Mouse (Mus musculus): ENCODE measurements at regions not wholly inside any gene's neighbourhood (a gene's known extent, or its start where the extent isn't known, plus 50 kb on each side); places are given as distances from the start of the nearest gene placed in this dataset.

DNA sequence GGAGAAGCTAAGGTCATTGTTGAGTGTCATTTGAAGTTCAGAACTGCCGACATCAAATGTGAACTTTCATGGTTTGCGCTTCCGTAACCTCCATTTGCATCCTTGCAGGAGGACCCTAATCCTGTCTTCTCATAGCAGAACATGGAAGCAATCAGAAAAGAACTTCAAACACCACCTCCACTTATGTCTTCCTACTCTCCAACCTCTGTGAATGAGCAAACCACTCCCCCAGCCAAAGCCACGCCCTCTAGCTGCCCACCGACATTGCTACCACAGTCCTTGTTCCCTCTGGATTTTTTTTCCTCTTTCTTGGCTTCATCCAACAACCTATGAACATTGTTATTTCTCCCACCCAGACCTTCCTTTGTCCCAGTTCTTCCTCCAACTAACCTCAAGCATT lies 149.9 kb downstream of the Kdr start:
- ATAC-seq (ENCODE audit: insufficient number of reproducible peaks, low FRiP score, low TSS enrichment, low read depth) = no peak
- WGBS = 88% methylated on average over 5 of the region's 5 CpGs

DNA sequence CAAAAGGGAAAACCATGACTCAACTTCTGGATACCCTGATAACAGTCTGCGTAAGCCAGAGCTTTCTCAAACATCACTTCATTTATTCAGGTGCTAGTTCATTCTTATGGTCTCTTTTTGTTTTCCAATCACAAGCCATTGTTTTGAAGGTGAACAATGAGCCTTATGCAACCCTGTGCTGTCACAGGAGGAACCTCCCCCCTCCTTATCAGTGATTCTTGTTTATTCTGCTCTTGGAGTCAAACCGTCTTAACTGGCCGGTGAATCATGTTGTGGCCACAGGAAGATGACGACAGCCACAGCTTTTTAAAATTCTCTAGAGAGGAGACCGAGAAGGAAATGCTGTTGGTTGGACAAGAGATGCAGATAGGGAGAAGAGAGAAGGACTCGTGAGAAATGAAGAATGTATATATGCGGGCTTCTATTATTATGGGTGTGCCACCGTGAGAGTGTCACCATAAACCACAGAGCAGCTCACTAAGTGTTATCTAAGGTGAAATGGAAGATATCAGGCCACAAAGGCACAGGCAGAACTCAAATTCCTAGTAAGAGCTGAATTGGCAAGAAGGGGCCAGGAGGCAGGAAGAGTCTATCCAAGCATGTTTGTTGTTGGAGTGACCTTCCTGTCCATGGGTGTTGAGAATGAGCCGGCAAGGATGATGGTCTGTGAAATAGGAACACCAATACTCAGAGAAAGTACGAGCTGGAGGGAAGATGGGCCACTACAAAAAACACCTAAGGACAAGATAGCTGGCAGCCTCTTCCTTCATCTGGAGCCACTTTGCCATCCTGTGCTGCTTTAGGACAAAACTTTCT lies 151.8 kb downstream of the Kdr start:
- ATAC-seq (ENCODE audit: insufficient number of reproducible peaks, low FRiP score, low TSS enrichment, low read depth) = no peak
- H3K27me3 ChIP-seq = no peaks in the 10 kb centered on the region
- H3K4me2 ChIP-seq (replicated peaks) = no peak overlapping the region
- no peaks in the 10 kb centered on the region for H3K9me3 ChIP-seq (replicated peaks)
- H3K9ac ChIP-seq = no peak overlapping the region
- no peak overlapping the region for H3K27ac ChIP-seq (replicated peaks)
- no peak overlapping the region for H3K4me3 ChIP-seq (replicated peaks)
- no peaks in the 10 kb centered on the region for H3K36me3 ChIP-seq
- 77% methylated on average over 10 of the region's 10 CpGs for WGBS
- no peaks in the 10 kb centered on the region for H3K4me1 ChIP-seq

More for the DNA sequence above, 149.9 kb downstream of the Kdr start:
- Histone ChIP-seq H3K9me3 (replicated peaks) (no peaks in the 10 kb centered on the region), H3K4me3 (replicated peaks) (no peak overlapping the region), H3K4me1 (no peaks in the 10 kb centered on the region), H3K27me3 (no peaks in the 10 kb centered on the region), H3K36me3 (no peaks in the 10 kb centered on the region), H3K9ac (no peak overlapping the region), H3K27ac (replicated peaks) (no peak overlapping the region), H3K4me2 (replicated peaks) (no peak overlapping the region)

DNA sequence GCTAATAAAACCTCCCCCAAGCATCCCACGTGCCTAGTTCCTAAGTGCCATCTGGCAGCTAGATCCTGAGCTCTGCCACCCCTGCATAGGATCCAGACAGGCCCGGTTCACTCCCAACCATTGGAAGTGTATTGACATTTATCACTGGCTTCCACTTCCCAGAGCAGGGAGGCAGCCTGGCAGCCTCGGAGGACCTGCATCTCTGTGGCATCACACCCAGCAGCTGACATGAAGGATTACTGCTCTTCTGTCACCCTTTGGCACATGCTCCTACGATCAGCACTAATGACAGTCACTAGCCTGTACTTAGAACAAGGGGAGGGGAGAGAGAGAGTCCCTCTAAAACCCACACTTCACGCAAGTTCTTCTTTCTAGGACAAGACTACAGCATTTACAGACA lies 152.7 kb downstream of the Kdr start:
- Histone ChIP-seq H3K4me1 (no peaks in the 10 kb centered on the region), H3K4me3 (replicated peaks) (no peak overlapping the region), H3K27me3 (no peaks in the 10 kb centered on the region), H3K27ac (replicated peaks) (no peak overlapping the region), H3K9me3 (replicated peaks) (no peaks in the 10 kb centered on the region), H3K4me2 (replicated peaks) (no peak overlapping the region), H3K9ac (no peak overlapping the region), H3K36me3 (no peaks in the 10 kb centered on the region)
- WGBS = 68% methylated on average over 5 of the region's 5 CpGs
- ATAC-seq (ENCODE audit: insufficient number of reproducible peaks, low FRiP score, low TSS enrichment, low read depth) = no peak

DNA sequence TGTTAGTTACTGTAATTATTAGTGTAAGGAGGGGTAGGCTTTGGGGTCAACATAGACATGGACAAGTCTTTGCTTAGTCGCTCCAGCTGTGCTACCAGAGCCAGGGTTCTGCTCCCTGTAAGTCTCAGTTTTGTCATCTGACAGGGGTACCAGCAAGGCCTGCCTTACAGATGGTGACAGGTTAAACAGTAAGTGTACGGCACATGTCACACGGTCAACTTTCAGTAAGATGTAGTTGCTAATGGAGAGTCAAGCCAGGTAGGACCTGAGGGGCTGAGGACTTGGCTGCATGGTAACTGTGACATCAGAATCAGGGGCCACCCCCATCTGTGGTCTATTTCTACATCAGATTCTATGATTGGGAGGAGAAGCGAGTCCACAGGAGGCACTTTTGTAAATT lies 153.6 kb downstream of the Kdr start:
- no peak for ATAC-seq (ENCODE audit: insufficient number of reproducible peaks, low FRiP score, low TSS enrichment, low read depth)

DNA sequence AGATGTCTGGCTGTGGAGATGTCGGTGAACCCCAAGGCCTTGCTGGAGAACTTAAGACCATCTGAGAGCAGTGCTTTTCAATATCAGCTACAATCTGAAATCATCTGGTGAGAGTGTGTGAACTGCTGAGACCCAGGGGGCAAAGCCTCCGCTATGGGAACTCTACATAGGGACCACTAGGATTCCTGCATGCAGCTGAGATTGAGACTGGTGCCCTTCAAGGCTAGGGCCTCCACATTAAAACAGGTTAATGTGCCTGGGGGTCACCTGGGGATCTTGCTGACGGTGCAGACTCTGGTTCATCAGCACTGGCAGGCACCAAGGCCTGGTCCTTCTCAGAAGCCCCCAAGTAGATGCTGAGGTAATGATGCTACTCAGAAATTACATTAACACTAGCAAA lies 154.6 kb downstream of the Kdr start:
- H3K36me3 ChIP-seq = no peaks in the 10 kb centered on the region
- ATAC-seq (ENCODE audit: insufficient number of reproducible peaks, low FRiP score, low TSS enrichment, low read depth) = no peak
- 85% methylated on average over 3 of the region's 3 CpGs for WGBS

More for the DNA sequence above, 153.6 kb downstream of the Kdr start:
- H3K9me3 ChIP-seq (replicated peaks) = no peaks in the 10 kb centered on the region
- no peak overlapping the region for H3K4me2 ChIP-seq (replicated peaks)
- WGBS = 89% methylated on average over 4 of the region's 4 CpGs
- H3K9ac ChIP-seq = no peak overlapping the region
- no peak overlapping the region for H3K4me3 ChIP-seq (replicated peaks)
- no peaks in the 10 kb centered on the region for H3K36me3 ChIP-seq
- no peak overlapping the region for H3K27ac ChIP-seq (replicated peaks)
- H3K27me3 ChIP-seq = no peaks in the 10 kb centered on the region
- no peaks in the 10 kb centered on the region for H3K4me1 ChIP-seq

DNA sequence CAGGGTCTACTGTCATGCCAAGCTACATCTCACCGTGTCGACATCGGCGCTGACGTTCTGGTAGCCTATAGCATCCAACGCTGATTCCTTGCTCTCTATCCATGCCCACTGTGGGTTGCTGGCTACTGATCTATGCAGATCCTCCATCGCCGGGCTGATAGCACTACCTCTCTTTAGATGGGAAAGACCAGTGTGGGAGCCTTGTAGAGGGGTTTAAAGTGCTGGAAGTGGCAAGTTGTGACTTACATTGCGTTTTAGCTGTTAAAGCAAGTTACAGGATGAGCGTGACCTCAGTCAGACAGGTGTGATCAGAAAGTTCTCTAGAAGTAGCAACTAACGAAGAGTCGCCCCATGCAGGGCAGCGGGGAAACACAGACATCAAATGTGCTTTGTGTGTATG lies 160.9 kb downstream of the Kdr start:
- H3K27ac ChIP-seq (replicated peaks) = no peak overlapping the region
- H3K4me3 ChIP-seq (replicated peaks) = no peak overlapping the region
- 94% methylated on average over 13 of the region's 13 CpGs for WGBS
- no peak overlapping the region for H3K4me2 ChIP-seq (replicated peaks)
- no peak overlapping the region for H3K9ac ChIP-seq
- H3K9me3 ChIP-seq (replicated peaks) = no peaks in the 10 kb centered on the region
- no peak for ATAC-seq (ENCODE audit: insufficient number of reproducible peaks, low FRiP score, low TSS enrichment, low read depth)
- no peaks in the 10 kb centered on the region for H3K4me1 ChIP-seq
- no peaks in the 10 kb centered on the region for H3K36me3 ChIP-seq
- no peaks in the 10 kb centered on the region for H3K27me3 ChIP-seq

More for the DNA sequence above, 154.6 kb downstream of the Kdr start:
- no peak overlapping the region for H3K4me3 ChIP-seq (replicated peaks)
- no peak overlapping the region for H3K27ac ChIP-seq (replicated peaks)
- no peak overlapping the region for H3K4me2 ChIP-seq (replicated peaks)
- H3K27me3 ChIP-seq = no peaks in the 10 kb centered on the region
- H3K9me3 ChIP-seq (replicated peaks) = no peaks in the 10 kb centered on the region
- no peak overlapping the region for H3K9ac ChIP-seq
- no peaks in the 10 kb centered on the region for H3K4me1 ChIP-seq

DNA sequence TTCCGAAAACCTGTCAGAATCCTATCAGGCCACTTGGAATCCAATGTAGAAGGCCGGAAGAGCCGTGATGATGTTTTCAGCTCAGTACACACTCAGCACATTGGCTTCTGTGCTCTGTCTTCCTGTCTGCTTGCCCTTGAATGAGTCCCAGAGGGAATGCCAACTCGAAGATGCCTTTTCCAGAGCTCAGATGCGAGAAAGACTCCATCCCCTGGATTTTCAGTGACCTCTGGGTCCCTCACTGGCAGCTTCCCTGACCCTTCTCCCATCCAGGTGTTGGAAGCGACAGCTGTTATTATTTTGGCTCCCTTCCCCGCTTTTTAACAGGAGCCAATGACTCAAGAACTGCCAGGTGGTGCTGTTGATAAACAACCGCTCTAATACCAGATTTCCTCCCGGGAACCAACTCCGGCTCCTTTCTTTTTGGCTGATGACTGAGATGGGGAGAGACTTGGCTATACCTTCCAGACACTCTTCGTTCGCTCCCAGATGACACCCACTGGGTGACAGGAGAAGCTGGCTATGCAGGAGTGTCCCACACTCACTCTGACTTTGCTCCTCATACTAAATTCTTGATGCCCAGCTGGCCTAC lies 163.8 kb downstream of the Kdr start:
- Histone ChIP-seq H3K9ac (no peak overlapping the region), H3K4me3 (replicated peaks) (no peak overlapping the region), H3K27me3 (no peaks in the 10 kb centered on the region), H3K27ac (replicated peaks) (no peak overlapping the region), H3K36me3 (no peaks in the 10 kb centered on the region), H3K4me1 (no peaks in the 10 kb centered on the region), H3K9me3 (replicated peaks) (no peaks in the 10 kb centered on the region), H3K4me2 (replicated peaks) (no peak overlapping the region)
- no peak for ATAC-seq (ENCODE audit: insufficient number of reproducible peaks, low FRiP score, low TSS enrichment, low read depth)
- 80% methylated on average over 12 of the region's 12 CpGs for WGBS

DNA sequence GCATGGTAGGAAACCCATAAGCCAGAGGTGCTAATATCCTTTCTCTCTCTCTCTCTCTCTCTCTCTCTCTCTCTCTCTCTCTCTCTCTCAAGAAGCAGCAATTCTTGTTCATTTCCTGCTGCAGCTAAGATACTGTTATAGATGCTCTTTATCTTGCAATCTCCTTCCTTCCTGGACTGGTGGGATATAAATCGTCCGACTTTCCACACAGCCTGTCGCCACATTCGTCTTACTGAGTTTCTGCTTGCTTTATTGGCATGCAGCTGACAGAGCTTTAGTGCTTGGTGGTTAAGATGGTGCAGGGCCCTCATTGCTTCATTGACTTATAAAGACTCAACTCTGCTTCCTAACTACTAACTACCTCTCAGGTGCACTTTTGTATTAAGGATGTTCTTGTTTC lies 165.6 kb downstream of the Kdr start:
- Histone ChIP-seq H3K4me2 (replicated peaks) (no peak overlapping the region), H3K27ac (replicated peaks) (no peak overlapping the region), H3K9ac (no peak overlapping the region), H3K4me3 (replicated peaks) (no peak overlapping the region), H3K4me1 (no peaks in the 10 kb centered on the region), H3K36me3 (no peaks in the 10 kb centered on the region), H3K27me3 (no peaks in the 10 kb centered on the region), H3K9me3 (replicated peaks) (no peaks in the 10 kb centered on the region)
- WGBS = 75% methylated on average over 4 of the region's 4 CpGs
- ATAC-seq (ENCODE audit: insufficient number of reproducible peaks, low FRiP score, low TSS enrichment, low read depth) = no peak

DNA sequence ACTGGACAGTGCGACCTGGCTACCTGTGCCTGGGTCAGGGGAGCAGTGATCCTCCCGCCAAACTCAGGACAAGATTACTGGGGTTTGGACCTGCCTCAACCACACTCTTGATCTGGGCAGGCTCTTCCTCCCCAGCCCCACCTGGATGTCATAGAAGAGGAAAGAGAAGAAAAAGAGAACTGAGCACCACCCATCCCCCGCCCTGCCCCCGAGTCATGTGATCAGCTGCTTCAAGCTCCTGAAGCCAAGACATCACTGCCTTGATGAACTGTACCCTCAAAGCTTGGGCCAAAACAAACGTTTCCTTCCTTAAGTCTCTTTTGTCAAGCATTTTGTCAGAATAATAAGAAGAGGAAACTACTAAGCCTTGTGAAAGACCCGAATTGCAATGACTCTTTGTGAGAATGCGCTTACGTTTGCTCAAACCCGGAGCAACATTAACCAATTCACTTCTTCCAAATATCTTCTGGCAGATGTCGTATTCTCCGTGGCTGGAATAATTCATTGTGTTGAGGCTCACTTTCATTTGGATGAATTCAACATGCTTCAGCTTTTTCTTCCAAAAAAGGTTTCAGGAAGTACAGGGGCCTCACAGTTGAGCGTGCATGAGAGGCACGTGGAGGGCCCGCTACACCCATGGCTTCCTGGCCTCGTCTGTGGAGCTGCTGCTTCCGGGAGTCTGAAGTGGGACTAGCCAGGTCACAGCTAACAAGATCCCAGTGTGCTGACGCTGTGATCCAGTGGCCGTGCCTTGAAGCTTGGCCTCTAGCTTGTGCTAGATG lies 169.5 kb downstream of the Kdr start:
- no peaks in the 10 kb centered on the region for H3K9me3 ChIP-seq (replicated peaks)
- H3K4me2 ChIP-seq (replicated peaks) = no peak overlapping the region
- H3K4me3 ChIP-seq (replicated peaks) = no peak overlapping the region
- H3K9ac ChIP-seq = no peak overlapping the region
- no peak for ATAC-seq (ENCODE audit: insufficient number of reproducible peaks, low FRiP score, low TSS enrichment, low read depth)
- H3K27ac ChIP-seq (replicated peaks) = no peak overlapping the region
- no peaks in the 10 kb centered on the region for H3K36me3 ChIP-seq
- WGBS = 74% methylated on average over 18 of the region's 18 CpGs
- H3K4me1 ChIP-seq = no peaks in the 10 kb centered on the region
- no peaks in the 10 kb centered on the region for H3K27me3 ChIP-seq

DNA sequence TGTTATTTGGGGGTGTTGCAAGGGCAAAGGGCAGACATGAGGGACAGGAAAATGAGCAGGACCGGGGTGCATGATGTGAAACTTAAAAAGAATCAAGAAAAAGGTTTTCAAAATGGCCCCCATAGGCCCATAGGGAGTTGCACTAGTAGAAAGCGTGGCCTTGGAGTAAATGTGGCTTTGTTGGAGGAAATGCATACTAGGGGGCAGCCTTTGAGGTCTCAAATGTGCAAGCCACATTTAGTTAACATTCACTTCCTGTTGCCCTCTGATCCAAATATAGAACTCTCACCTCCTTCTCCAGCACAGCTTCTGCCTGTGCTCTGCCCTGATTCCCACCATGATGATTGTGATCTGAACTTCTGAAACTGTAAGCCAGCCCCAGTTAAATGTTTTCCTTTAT lies 173.2 kb downstream of the Kdr start:
- no peaks in the 10 kb centered on the region for H3K9me3 ChIP-seq (replicated peaks)
- no peak overlapping the region for H3K4me2 ChIP-seq (replicated peaks)
- no peak for ATAC-seq (ENCODE audit: insufficient number of reproducible peaks, low FRiP score, low TSS enrichment, low read depth)
- no peaks in the 10 kb centered on the region for H3K4me1 ChIP-seq
- H3K9ac ChIP-seq = no peak overlapping the region
- H3K4me3 ChIP-seq (replicated peaks) = no peak overlapping the region
- H3K27ac ChIP-seq (replicated peaks) = no peak overlapping the region
- 90% methylated on average over 2 of the region's 2 CpGs for WGBS
- H3K36me3 ChIP-seq = no peaks in the 10 kb centered on the region
- H3K27me3 ChIP-seq = no peaks in the 10 kb centered on the region

DNA sequence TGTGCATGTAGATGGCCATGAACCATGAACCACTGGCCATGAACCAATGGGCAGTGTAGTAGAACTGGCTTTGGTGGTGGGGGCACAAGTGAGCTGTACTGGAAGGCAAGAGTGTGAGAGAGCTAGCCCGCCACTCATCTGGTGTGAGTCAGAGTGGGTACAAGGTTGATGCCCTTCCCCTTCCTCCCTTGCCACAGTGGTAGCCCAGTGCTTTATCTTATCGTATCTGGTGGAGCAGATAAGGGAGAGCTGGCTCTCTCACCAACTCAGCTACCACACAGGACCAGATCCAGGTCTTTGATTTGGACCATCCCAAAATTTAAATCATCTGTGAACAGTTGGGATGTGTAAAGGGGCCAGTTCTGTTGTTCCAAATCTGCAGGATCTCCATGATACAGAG lies 173.9 kb downstream of the Kdr start:
- Histone ChIP-seq H3K4me2 (replicated peaks) (no peak overlapping the region), H3K9me3 (replicated peaks) (no peaks in the 10 kb centered on the region), H3K27me3 (no peaks in the 10 kb centered on the region), H3K4me3 (replicated peaks) (no peak overlapping the region), H3K4me1 (no peaks in the 10 kb centered on the region), H3K27ac (replicated peaks) (no peak overlapping the region), H3K36me3 (no peaks in the 10 kb centered on the region), H3K9ac (no peak overlapping the region)
- no peak for ATAC-seq (ENCODE audit: insufficient number of reproducible peaks, low FRiP score, low TSS enrichment, low read depth)
- 85% methylated on average over 2 of the region's 2 CpGs for WGBS

Measured in embryonic facial prominence, embryonic 15.5 days (tissue).